Mouse (Mus musculus): ENCODE measurements around the gene Ube4a.

Gene Ube4a

DNA sequence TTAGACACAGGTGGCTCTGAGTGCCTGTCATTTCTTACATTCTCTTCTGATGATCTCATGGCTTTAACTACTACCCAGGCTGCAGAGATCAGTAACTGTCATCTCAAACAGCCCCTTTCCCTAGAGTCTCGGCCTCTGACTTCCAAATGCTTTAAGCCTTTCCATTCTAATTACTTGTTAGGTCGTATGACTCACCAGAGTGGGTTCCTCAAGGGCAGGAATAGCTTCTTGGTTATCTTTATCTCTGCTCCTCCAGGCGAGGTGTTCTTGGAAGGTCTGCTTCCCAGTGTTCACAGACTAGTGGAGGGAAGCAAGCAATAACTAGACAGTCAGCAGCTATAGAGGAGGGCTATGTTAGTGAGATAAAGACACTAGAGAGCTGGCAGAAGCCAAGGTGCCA lies 72.7 kb downstream of the Ube4a start:
- no peak for DNase-seq

DNA sequence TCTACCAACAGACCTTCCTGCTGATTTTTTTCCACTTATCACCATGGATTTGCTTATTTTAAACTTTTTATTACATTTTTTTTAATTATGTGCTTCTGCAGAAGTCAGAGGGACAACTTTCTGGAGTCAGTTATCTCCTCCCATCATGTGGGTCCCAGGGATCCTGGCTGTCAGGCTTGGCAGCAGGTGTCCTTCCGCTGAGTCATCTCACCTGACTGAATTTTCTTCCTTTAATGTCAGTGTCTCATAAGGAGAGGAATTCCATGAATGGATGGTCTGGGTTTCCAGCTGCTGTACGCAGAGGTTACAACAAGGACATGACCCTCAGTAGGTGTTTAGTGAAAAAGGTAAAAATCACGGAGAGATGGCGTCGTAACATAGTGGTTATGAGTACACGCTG lies 74.2 kb downstream of the Ube4a start:
- no peak for DNase-seq

DNA sequence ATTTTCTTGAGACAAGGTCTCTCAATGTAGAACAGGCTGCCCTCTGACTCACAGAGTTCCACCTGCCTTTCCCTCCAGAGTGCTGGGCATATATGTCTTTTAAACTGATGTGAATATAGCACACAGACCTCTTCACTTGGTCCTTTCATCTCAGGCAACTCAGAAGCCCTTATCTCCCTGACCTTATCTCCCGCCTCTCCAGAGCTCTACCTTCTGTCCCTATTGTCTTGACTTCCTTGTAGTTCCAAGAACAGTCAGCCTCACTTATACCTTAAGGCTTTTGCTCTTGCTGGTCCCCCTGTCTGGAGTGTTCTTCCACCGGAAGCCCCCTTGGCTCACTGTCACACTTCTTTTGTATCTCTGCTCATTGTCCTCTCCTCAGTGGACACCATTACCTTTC lies 75.3 kb downstream of the Ube4a start:
- no peak for DNase-seq

DNA sequence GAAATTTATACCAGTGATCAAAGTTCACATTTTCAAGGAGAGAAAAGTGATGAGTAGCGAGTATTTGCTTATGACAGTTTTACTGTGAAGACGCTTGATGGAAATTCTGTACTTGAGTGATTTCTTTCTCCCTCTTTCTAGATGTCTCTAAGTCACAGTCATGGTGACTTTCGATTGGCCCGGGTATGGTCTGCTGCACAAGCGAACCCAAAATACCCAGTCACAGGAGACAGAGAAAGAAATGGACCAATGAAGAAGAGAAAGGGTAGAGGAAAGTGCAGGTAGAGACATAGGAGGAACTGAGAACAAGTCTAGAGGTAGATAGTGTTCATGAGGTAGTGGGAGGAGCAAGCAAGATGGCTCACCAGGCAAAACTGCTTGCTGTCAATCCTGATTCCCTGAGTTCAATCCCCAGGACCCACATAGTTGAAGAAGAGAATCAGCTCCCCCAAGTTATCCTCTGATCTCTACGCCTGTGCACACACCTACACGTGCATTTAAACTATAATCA lies 77.2 kb downstream of the Ube4a start:
- no peak for DNase-seq

DNA sequence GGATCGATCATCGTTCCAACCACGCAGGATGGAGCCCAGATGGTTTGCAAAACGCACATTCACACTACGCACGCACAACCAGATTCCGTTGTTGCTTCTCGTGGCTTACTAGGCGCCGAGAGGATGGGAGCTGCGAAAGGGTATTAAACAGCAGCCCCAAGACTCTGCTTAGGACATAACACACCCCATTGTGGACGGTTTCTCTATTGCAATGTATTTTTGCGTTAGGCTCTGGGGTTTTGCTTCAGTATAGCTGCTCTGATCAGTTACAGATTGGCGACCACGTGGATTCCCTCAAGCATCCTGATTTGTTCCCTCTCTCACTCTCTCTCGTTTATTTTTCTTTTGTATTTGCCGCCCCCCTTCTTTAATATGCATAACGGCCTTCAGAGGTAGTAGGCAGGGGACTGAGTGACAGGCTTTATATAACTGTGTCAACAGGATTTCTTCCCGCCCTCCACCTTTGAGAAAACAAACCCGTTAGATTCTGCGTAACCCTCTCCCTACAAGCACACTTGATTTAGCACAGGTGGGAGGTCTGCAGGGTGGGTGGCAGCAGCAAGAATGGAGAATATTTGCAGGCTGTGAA lies 82.3 kb downstream of the Ube4a start:
- peak; percentile 59 for DNase-seq

DNA sequence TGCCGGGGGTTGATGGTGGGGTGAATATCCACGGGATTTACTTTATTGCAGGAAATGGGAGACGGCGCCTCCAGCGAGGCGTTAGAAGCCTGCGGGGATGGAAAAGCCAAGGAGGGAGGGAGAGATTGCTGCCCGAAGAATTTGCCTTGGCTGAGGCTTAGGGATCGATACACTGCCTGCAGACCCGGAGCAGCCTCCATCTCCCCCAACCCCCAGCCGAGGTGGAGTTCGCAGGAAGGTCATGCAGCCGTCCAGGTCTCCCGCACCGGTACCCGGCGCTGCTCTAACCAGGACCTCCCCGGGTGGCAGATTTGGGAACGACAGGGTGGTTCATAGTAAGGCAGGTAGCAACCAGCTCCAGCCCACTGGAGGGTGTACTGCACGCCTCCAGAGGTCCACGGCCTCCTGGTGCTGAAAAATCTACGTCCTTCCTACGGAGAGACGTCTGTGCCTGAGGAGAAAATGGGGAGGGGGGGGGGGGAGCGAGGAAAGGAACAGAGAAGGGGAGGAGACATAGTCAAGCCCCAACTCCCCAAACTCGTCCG lies 82.9 kb downstream of the Ube4a start:
- peak; percentile 42 for DNase-seq

DNA sequence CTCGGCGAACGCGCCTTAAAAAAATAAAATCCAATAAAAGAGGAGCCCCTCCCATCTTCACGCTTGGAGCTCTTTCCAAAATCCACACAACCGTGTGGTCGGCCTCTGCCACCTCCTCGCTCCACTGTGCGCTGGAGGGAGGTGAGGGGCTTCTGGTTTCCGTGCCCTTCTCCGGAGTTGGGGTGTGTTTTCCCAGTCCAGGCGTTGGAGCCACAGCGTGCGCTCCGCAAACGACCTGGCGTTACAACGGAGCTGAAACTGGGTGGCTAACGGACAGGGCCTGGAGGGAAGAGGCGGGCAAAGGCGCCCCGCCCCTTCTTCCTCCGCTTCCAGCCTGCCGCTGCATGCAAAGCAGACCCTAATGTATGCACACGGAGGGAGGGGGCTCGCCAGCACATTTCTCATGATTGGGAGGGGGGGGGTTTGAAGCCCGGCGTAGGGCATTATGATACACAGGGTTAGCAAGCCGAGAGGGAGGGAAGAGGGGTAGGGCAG lies 83.4 kb downstream of the Ube4a start:
- peak; percentile 82 for DNase-seq

DNA sequence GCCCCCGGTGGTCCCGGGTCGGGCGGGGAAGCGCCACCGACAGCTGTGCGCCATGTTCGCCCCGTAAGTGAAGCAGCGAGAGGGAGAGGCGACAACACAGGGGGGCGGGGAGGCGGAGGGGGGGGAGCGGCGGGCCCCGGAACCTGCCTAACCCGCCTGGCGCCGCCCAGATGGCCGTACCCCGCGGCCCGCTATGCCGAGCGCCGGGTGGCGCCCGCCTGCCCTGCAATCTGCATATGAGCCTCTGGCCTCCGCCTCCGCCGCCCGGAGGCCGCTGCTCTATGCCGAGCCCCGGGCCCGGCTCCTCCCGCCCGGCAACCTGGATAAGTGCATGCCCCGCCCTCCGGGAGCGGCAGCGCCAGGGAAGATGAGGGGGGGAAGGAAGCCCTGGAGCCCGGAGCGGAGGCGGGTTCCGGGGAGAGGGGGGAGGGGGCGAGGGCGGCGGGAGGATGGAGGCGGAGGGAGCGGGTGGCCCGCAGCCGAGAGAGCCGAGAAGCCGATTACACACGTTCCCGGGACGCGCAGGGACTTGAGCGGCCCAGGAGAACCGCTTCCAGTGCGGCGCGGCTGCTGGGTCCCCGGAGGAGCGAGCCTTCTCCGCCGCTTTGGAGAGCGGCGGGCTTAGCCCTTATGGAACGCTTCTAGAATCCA lies 84.1 kb downstream of the Ube4a start, which contains the start of gene Kmt2a:
TSS of gene Kmt2a (minus strand) at position 76 of the 651 bp plus-strand sequence.
- peak; percentile 99 for DNase-seq

DNA sequence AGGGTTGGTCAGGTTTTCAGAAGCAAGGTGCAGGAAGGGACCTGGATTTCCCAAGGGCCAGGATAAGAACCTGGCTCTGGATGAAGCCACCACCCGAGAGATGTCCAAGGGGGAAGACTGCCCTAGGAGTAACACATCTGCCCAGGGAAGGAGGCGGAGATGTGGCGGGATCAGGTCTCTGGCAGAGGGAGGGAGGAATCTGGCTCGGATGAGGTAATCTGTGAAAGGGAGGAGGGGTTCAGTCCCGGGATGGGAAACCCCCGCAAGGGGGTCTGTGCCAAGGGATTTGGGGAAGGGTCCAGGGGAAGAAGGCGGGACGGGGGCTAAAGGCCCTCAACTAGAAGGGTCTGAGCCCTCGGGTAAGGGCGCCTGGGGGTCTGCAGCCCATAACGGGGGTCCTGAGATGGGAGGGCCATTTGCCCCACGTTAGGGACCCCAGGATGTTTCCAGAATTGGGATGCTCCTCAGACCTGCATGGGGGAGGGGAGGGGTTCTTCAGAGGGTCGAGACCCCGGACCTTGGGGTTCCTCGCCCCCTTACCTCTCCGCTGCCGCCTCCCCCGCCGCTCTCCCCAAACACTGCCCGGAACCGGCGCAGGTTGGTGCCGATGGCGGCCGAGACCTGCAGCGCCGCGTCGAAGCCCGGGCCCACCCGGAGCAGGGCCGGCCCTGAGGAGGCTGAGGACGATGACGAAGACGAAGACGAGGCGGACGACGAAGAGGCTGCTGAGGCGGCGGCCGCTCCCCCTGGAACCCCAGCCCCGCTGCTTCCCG lies 84.9 kb downstream of the Ube4a start:
- DNase-seq, result peak; percentile 23

DNA sequence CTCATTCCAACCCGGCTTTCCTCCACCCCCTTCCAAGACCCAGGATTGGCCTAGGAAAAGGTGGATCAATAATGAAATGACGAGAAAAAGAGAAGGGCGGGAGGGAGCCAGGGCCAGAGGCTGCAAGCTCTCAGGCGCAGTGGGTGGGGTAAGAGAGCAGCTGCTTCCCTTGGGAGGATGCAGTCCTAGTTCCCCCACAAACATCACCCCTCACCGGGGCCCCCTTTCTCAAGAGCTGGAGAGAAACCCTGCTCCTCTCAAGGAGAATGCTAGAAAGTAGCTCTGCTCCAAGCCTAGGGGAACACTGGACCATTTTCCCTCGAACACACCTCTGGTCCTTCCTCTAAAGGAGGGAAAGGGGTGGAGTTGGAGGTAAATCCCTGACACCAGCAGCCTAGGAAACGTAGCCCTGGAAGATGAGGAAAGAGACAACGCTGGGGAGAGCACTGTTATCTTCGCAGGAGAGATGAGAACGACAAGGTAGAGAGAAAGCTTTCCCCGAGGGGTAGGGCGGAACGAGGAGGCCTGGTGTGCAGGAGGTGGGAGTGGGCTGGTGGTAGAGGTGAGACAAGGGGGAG lies 85.6 kb downstream of the Ube4a start:
- no peak for DNase-seq

DNA sequence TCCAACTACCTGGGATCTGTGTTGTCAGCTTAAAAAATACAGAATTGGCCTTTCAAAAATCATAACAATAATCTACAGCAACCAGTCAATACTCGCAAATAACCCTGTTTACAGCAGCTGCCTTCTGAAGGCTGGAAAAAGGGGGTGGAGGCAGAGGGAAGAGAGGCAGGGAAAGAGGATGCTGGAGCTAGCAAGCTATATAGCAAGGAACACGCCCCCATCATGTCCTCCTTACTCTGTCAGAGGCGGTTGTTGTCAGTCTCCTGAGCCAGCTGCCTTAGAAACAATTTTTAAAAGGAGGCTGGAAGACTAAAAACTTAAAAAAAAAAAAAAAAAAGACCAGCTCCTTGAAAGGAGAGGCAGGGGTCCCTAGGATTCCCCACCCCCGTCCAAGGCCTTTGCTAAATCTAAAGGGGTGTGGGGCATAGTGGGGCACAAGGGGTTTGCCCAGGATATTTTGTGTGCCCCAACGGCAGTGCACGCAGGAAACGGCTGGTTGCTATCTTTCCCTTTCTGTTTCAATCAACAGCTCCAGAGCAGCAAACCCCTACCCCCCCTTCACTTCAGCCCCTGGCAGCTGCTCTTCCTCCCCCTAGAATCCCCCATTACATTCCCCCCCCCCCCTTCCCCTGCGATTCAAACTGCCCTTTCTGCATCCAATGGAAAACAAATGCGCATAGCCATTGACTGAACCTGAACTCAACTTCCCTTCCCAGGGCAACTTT lies 86.5 kb downstream of the Ube4a start:
- no peak for DNase-seq

DNA sequence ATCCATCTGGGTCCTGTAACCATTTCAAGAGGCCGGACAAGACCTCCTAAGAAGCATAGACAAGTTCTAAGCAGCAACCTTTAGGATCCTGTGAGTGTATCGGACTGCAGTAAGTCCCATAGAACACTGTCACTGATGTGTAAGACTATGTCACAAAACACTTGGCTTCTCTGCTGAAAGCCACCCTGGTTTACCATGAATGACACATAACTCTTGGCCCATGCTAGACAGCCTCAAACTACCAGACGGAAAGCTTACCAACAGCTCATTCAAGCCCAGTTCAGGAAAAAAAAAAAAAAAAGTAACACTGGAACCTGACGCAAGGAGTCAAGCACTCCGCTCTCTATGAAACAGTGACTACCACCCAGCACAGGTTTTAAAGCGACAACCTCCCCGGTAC lies 87.7 kb downstream of the Ube4a start:
- no peak for DNase-seq

DNA sequence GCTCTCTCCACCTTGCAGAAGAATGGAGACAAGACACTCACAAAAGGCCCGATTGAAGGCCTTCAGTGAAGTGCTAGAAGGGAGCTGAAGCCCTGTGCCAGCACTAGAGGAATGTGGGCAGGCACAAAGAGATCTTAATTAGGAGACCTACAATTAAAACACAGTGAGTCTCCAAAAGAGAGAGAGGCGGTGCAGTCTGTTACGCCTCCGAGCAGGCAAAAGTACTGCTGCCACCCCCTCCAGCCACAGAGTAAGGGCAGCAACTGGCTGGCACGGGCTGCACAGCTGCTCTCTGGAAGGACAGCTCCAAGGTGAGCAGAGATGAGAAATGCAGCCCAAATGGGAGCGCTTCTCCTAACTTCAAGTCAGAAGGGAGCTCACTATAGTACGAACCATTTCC lies 89.9 kb downstream of the Ube4a start:
- DNase-seq, result peak; percentile 30

DNA sequence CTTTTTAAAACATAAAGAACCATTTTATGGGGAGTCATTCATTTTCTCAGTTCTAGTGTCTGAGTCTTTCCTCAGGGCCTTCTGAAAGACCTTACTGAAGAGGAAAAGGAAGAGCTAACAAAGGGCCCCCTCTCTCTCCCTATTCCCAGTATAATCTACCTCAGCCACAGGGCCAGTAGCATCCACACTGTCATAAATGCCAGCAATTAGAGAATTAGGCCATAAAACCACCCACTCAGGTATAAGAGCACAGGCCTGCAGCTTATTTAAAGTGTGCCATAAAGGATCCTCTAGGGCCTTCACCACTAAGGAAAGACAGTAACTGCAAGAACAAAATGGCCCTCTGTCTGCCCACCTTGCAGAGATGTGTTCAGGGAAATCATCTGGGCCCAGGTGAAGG lies 91.2 kb downstream of the Ube4a start:
- DNase-seq, result no peak

DNA sequence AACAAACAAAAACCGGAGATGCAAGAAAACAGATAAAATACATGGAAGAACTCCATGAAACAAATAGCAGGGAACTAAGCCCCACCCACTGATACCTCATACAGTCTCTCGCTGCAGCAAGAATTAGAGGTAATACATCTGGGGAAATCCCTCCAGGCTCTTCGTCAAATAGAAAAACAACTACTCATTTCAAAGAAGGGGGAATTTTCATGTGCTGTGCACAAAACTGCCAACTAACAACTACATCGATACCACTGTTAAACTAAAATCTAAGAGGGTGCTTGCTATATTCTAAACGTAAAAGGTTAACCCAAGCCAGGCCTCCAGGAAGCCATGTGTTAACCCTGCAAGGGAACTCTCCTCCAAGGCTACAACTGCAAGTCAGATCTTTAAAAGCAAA lies 91.7 kb downstream of the Ube4a start:
- no peak for DNase-seq

Data from right cerebral cortex, postnatal 25 days (tissue).